ENCODE assay signal across 31 mouse cellular contexts in the genomic region with DNA sequence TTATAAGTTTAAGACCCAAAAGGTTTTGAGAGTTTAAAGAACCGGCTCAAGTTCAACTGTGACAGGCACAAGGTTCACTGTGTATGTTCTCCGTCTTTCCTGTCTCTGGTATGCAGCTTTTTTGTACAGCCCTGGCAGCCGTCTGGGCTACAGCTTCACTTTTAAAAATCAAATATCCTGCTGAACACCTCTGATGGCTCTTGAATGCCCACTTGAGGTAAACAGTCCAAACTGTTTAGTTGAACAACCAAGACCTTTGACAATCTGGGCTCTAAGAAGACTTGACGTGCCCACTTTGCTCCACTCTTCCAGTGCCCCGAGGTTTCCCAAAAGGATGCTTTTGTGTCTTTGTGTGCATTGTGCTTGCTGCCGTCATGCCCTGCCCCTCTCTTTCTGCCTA. TPM values are rescaled to one million over a fixed set of nuclear protein-coding genes. Genes with fewer than 3 reads are reported as not detected.
DNase-seq lines count a peak whose midpoint lies in the region; ATAC-seq and TF ChIP-seq lines count a peak whose summit lies in the region.
"Had no signal": no experiment of that assay in that cellular context is flagged by ENCODE, and none has a peak within 500 bp of the region (broad histone marks: within the 10 kb centered on the region; RNA-seq: fewer than 3 reads in every experiment).

No protein-coding gene starts in this region.

- H3K27ac ChIP-seq in heart, embryonic 11.5 days (ENCODE audit: low read depth, low read length): peak overlapping the region; percentile 91
- H3K27ac ChIP-seq in heart, adult 2 months: no peak overlapping the region
- H3K27ac ChIP-seq in heart, embryonic 16.5 days (ENCODE audit: low read length): peak overlapping the region; percentile 78
- peak overlapping the region; percentile 13; the same call in 1 of the 2 replicates for H3K27ac ChIP-seq in lung, embryonic 16.5 days (ENCODE audit: low read length)
- H3K27ac ChIP-seq: embryonic facial prominence, embryonic 10.5 days; embryonic facial prominence, embryonic 15.5 days; forebrain, embryonic 12.5 days; intestine, embryonic 15.5 days; limb, embryonic 15.5 days; liver, embryonic 13.5 days; midbrain, embryonic 12.5 days; neural tube, embryonic 12.5 days had no signal

- 58% methylated on average over 6 of the region's 6 CpGs for whole genome bisulfite sequencing in heart, embryonic 11.5 days (ENCODE audit: insufficient replicate concordance)
- 84% methylated on average over 6 of the region's 6 CpGs for WGBS in heart, adult 2 months
- WGBS in heart, embryonic 16.5 days: 56% methylated on average over 6 of the region's 6 CpGs
- 53% methylated on average over 6 of the region's 6 CpGs for WGBS in lung, embryonic 16.5 days

- TF ChIP-seq POLR2A in heart, adult 2 months (IDR thresholded peaks at IDR 0.05; ENCODE audit: insufficient read depth, low read depth, low read length): no peak

- no peak for ATAC-seq in heart, embryonic 11.5 days (replicated peaks; ENCODE audit: insufficient number of reproducible peaks, low FRiP score, low TSS enrichment)
- no peak for ATAC-seq in heart, embryonic 16.5 days (replicated peaks; ENCODE audit: extremely low read depth, insufficient read depth, low FRiP score)
- ATAC-seq in lung, embryonic 16.5 days (ENCODE audit: low read depth): peak; percentile 56; the same call in 1 of the 2 replicates
- ATAC-seq: forebrain, postnatal 0 days; hindbrain, embryonic 16.5 days; Patski had no signal

- no peak overlapping the region for H3K9ac ChIP-seq in heart, embryonic 11.5 days (ENCODE audit: low read depth, low read length)
- no peak overlapping the region for H3K9ac ChIP-seq in heart, adult 2 months (ENCODE audit: low read depth, low read length)
- H3K9ac ChIP-seq in heart, embryonic 16.5 days (ENCODE audit: low read length): peak overlapping the region; percentile 20; the same call in 1 of the 2 replicates
- no peak overlapping the region for H3K9ac ChIP-seq in lung, embryonic 16.5 days (ENCODE audit: low read length)
- H3K9ac ChIP-seq: embryonic facial prominence, embryonic 15.5 days; forebrain, embryonic 12.5 days; forebrain, postnatal 0 days; intestine, embryonic 15.5 days; limb, embryonic 15.5 days; liver, embryonic 13.5 days; midbrain, embryonic 12.5 days; neural tube, embryonic 12.5 days had no signal

- H3K4me2 ChIP-seq in heart, embryonic 11.5 days: no peak overlapping the region
- no peak overlapping the region for H3K4me2 ChIP-seq in heart, embryonic 16.5 days (ENCODE audit: low read depth, low read length)
- H3K4me2 ChIP-seq in lung, embryonic 16.5 days (ENCODE audit: low read depth, low read length): no peak overlapping the region
- H3K4me2 ChIP-seq: embryonic facial prominence, embryonic 15.5 days; forebrain, embryonic 12.5 days; intestine, embryonic 15.5 days; limb, embryonic 15.5 days; liver, embryonic 13.5 days; midbrain, embryonic 12.5 days; neural tube, embryonic 12.5 days had no signal

- no peak for DNase-seq in heart, adult 2 months
- no peak for DNase-seq in heart, postnatal 25 days (ENCODE audit: low spot score)
- DNase-seq in lung, postnatal 4 days: no peak
- no peak for DNase-seq in kidney, adult 8-10 months
- DNase-seq: adrenal gland, postnatal 10 days; cerebellum, adult 8-10 months; cerebellum, postnatal 25 days; forebrain, postnatal 0 days; kidney, adult 9 months; kidney, postnatal 10 days; layer of hippocampus, postnatal 36 days; left cerebral cortex, postnatal 4 days; liver, embryonic 13.5 days; right cerebral cortex, adult 18-20 months; spleen, adult 18-20 months; thymus, adult 2 months; thymus, postnatal 36 days had no signal

- no peaks in the 10 kb centered on the region for H3K36me3 ChIP-seq in heart, embryonic 11.5 days (ENCODE audit: control insufficient read depth, insufficient read depth, low read length)
- no peaks in the 10 kb centered on the region for H3K36me3 ChIP-seq in heart, adult 2 months (ENCODE audit: control insufficient read depth, insufficient read depth, low read length)
- no peaks in the 10 kb centered on the region for H3K36me3 ChIP-seq in heart, embryonic 16.5 days (ENCODE audit: control insufficient read depth, insufficient read depth)
- no peaks in the 10 kb centered on the region for H3K36me3 ChIP-seq in lung, embryonic 16.5 days (ENCODE audit: control insufficient read depth, insufficient read depth, low read length)
- H3K36me3 ChIP-seq: embryonic facial prominence, embryonic 10.5 days; embryonic facial prominence, embryonic 15.5 days; forebrain, embryonic 12.5 days; intestine, embryonic 15.5 days; limb, embryonic 15.5 days; liver, embryonic 13.5 days; midbrain, embryonic 12.5 days; neural tube, embryonic 12.5 days had no signal

- H3K9me3 ChIP-seq in heart, embryonic 11.5 days (replicated peaks; ENCODE audit: control insufficient read depth, low read length): no peaks in the 10 kb centered on the region
- no peaks in the 10 kb centered on the region for H3K9me3 ChIP-seq in heart, embryonic 16.5 days (replicated peaks; ENCODE audit: control insufficient read depth, low read length)
- no peaks in the 10 kb centered on the region for H3K9me3 ChIP-seq in lung, embryonic 16.5 days (ENCODE audit: control insufficient read depth, low read length)
- H3K9me3 ChIP-seq: embryonic facial prominence, embryonic 10.5 days; embryonic facial prominence, embryonic 15.5 days; forebrain, embryonic 12.5 days; intestine, embryonic 15.5 days; limb, embryonic 15.5 days; liver, embryonic 13.5 days; midbrain, embryonic 12.5 days; neural tube, embryonic 12.5 days had no signal

- no peaks in the 10 kb centered on the region for H3K79me2 ChIP-seq in heart, adult 2 months (replicated peaks; ENCODE audit: control insufficient read depth, insufficient read depth, low read length)

- no peak for TF ChIP-seq EP300 in heart, adult 2 months (IDR thresholded peaks at IDR 0.05; ENCODE audit: insufficient read depth, low read depth, low read length)

- no peaks in the 10 kb centered on the region for H3K27me3 ChIP-seq in heart, embryonic 11.5 days (ENCODE audit: control insufficient read depth, insufficient read depth, low read length)
- no peaks in the 10 kb centered on the region for H3K27me3 ChIP-seq in heart, adult 2 months (ENCODE audit: control insufficient read depth, insufficient read depth, low read length)
- no peaks in the 10 kb centered on the region for H3K27me3 ChIP-seq in heart, embryonic 16.5 days (ENCODE audit: control insufficient read depth, insufficient read depth, low read length)
- no peaks in the 10 kb centered on the region for H3K27me3 ChIP-seq in lung, embryonic 16.5 days (ENCODE audit: control insufficient read depth, insufficient read depth, low read depth, low read length)
- H3K27me3 ChIP-seq: embryonic facial prominence, embryonic 15.5 days; intestine, embryonic 15.5 days; neural tube, embryonic 12.5 days; Patski had no signal

- no peak for TF ChIP-seq CTCF in heart, adult 2 months (IDR thresholded peaks at IDR 0.05)

- intact Hi-C loops in heart, adult 2 months (cut with DNase I): no loop called here
- intact Hi-C loops in heart, postnatal 25 days (cut with DNase I): no loop called here

- peaks cover 28% of the 10 kb centered on the region for H3K4me1 ChIP-seq in heart, embryonic 11.5 days (ENCODE audit: control insufficient read depth, insufficient read depth, low read length)
- peaks cover 3% of the 10 kb centered on the region; the same call in 1 of the 2 replicates for H3K4me1 ChIP-seq in heart, adult 2 months (ENCODE audit: control insufficient read depth, insufficient read depth, low read length)
- H3K4me1 ChIP-seq in heart, embryonic 16.5 days (ENCODE audit: control insufficient read depth, insufficient read depth, low read length): peaks cover 34% of the 10 kb centered on the region
- H3K4me1 ChIP-seq in lung, embryonic 16.5 days (replicated peaks; ENCODE audit: control insufficient read depth, insufficient read depth, low read length): peaks cover 9% of the 10 kb centered on the region
- H3K4me1 ChIP-seq: embryonic facial prominence, embryonic 15.5 days; limb, embryonic 15.5 days; neural tube, embryonic 12.5 days had no signal

- H3K4me3 ChIP-seq in heart, embryonic 11.5 days (ENCODE audit: low read depth, low read length): no peak overlapping the region
- no peak overlapping the region for H3K4me3 ChIP-seq in heart, adult 2 months
- no peak overlapping the region for H3K4me3 ChIP-seq in heart, embryonic 16.5 days (ENCODE audit: low read length)
- H3K4me3 ChIP-seq in lung, embryonic 16.5 days (ENCODE audit: low read length): no peak overlapping the region
- H3K4me3 ChIP-seq: embryonic facial prominence, embryonic 10.5 days; embryonic facial prominence, embryonic 15.5 days; forebrain, embryonic 12.5 days; intestine, embryonic 15.5 days; limb, embryonic 15.5 days; liver, embryonic 13.5 days; megakaryocyte, embryonic 14.5 days; midbrain, embryonic 12.5 days; myocyte; neural tube, embryonic 12.5 days had no signal

RNA-seq across cellular contexts. Expression of gene Scmh1, which starts 13.5 kb away (rescaled TPM):
- polyA plus RNA-seq in heart, embryonic 11.5 days (2014; fragmentation: Nextera tagmentation; extraction: Ambion mirVana): 67.0 and 72.9 TPM in 2 replicates
- 10 to 100 TPM; 53.1 to 67.9 TPM for total RNA-seq in heart, adult 2 months (2021)
- 48.1 and 63.6 TPM in 2 replicates for polyA plus RNA-seq in heart, adult 2 months (2012; rRNA removed)
- polyA plus RNA-seq in heart, embryonic 16.5 days (2015; fragmentation: Nextera tagmentation; extraction: Ambion mirVana): 67.4 and 71.4 TPM in 2 replicates
- 10 to 100 TPM; 59.3 to 64.7 TPM for total RNA-seq in heart, postnatal 25 days (2021)
- polyA plus RNA-seq in lung, embryonic 16.5 days (2015; fragmentation: Nextera tagmentation; extraction: Ambion mirVana): 38.5 and 43.2 TPM in 2 replicates
